Mouse (Mus musculus): ENCODE measurements around the gene Alkbh6. TPM values are rescaled to one million over a fixed set of nuclear protein-coding genes. Genes with fewer than 3 reads are reported as not detected.

Gene Alkbh6
- polyA plus RNA-seq, 1 experiment from 2014 or later = 87.4 TPM

GRCm38 (mm10) chr7:30328379-30328778, 19.9 kb downstream of the Alkbh6 start:
- Histone ChIP-seq H3K9me3 (ENCODE audit: control insufficient read depth, low read length) (no peaks in the 10 kb centered on the region), H3K4me3 (ENCODE audit: low read depth, low read length) (no peak overlapping the region), H3K36me3 (ENCODE audit: control insufficient read depth, insufficient read depth, low read length) (no peaks in the 10 kb centered on the region), H3K4me1 (ENCODE audit: control insufficient read depth, insufficient read depth, low read length) (no peaks in the 10 kb centered on the region), H3K27ac (ENCODE audit: low read depth, low read length) (no peak overlapping the region), H3K9ac (ENCODE audit: low read length) (no peak overlapping the region), H3K4me2 (ENCODE audit: low read depth) (no peak overlapping the region), H3K27me3 (ENCODE audit: control insufficient read depth, insufficient read depth, low read length) (no peaks in the 10 kb centered on the region)
- WGBS = 34% methylated on average over 10 of the region's 10 CpGs
- ATAC-seq (ENCODE audit: insufficient read depth, low FRiP score, low TSS enrichment) (no peak), DNase-seq (ENCODE audit: low spot score) (no peak)

GRCm38 (mm10) chr7:30331887-30332286, 23.4 kb downstream of the Alkbh6 start:
- peak overlapping the region; percentile 41 for H3K4me2 ChIP-seq (ENCODE audit: low read depth)
- H3K9ac ChIP-seq (ENCODE audit: low read length) = no peak overlapping the region
- DNase-seq (ENCODE audit: low spot score) (peak; percentile 86), ATAC-seq (ENCODE audit: insufficient read depth, low FRiP score, low TSS enrichment) (peak; percentile 92)
- no peaks in the 10 kb centered on the region for H3K9me3 ChIP-seq (ENCODE audit: control insufficient read depth, low read length)
- H3K4me1 ChIP-seq (ENCODE audit: control insufficient read depth, insufficient read depth, low read length) = no peaks in the 10 kb centered on the region
- no peaks in the 10 kb centered on the region for H3K27me3 ChIP-seq (ENCODE audit: control insufficient read depth, insufficient read depth, low read length)
- H3K27ac ChIP-seq (ENCODE audit: low read depth, low read length) = no peak overlapping the region
- 7% methylated on average over 13 of the region's 13 CpGs for WGBS
- no peaks in the 10 kb centered on the region for H3K36me3 ChIP-seq (ENCODE audit: control insufficient read depth, insufficient read depth, low read length)
- H3K4me3 ChIP-seq (ENCODE audit: low read depth, low read length) = peak overlapping the region; percentile 10; the same call in 1 of the 2 replicates

- H3K9ac ChIP-seq (ENCODE audit: low read length) = no peak overlapping the region; the same call in 1 of the 2 replicates
- no peaks in the 10 kb centered on the region for H3K36me3 ChIP-seq (ENCODE audit: control insufficient read depth, insufficient read depth, low read length)
- H3K4me3 ChIP-seq (ENCODE audit: low read depth, low read length) = no peak overlapping the region
- DNase-seq (ENCODE audit: low spot score) (no peak), ATAC-seq (ENCODE audit: insufficient read depth, low FRiP score, low TSS enrichment) (no peak)
- H3K9me3 ChIP-seq (ENCODE audit: control insufficient read depth, low read length) = no peaks in the 10 kb centered on the region
- H3K4me2 ChIP-seq (ENCODE audit: low read depth) = no peak overlapping the region
- no peak overlapping the region for H3K27ac ChIP-seq (ENCODE audit: low read depth, low read length)
- no peaks in the 10 kb centered on the region for H3K4me1 ChIP-seq (ENCODE audit: control insufficient read depth, insufficient read depth, low read length)
- H3K27me3 ChIP-seq (ENCODE audit: control insufficient read depth, insufficient read depth, low read length) = no peaks in the 10 kb centered on the region
- 64% methylated on average over 18 of the region's 18 CpGs for WGBS
These were observed 24.2 kb downstream of the Alkbh6 start for GRCm38 (mm10) chr7:30332622-30333259.

GRCm38 (mm10) chr7:30333436-30333835, 24.9 kb downstream of the Alkbh6 start:
- no peak overlapping the region for H3K27ac ChIP-seq (ENCODE audit: low read depth, low read length)
- no peak overlapping the region for H3K4me3 ChIP-seq (ENCODE audit: low read depth, low read length)
- WGBS = 80% methylated on average over 4 of the region's 4 CpGs
- no peaks in the 10 kb centered on the region for H3K36me3 ChIP-seq (ENCODE audit: control insufficient read depth, insufficient read depth, low read length)
- no peak for DNase-seq (ENCODE audit: low spot score)
- no peak overlapping the region for H3K4me2 ChIP-seq (ENCODE audit: low read depth)
- no peaks in the 10 kb centered on the region for H3K4me1 ChIP-seq (ENCODE audit: control insufficient read depth, insufficient read depth, low read length)
- no peak overlapping the region for H3K9ac ChIP-seq (ENCODE audit: low read length)
- no peak for ATAC-seq (ENCODE audit: insufficient read depth, low FRiP score, low TSS enrichment)
- no peaks in the 10 kb centered on the region for H3K27me3 ChIP-seq (ENCODE audit: control insufficient read depth, insufficient read depth, low read length)
- no peaks in the 10 kb centered on the region for H3K9me3 ChIP-seq (ENCODE audit: control insufficient read depth, low read length)

- Histone ChIP-seq H3K36me3 (ENCODE audit: control insufficient read depth, insufficient read depth, low read length) (no peaks in the 10 kb centered on the region), H3K27ac (ENCODE audit: low read depth, low read length) (no peak overlapping the region), H3K4me1 (ENCODE audit: control insufficient read depth, insufficient read depth, low read length) (no peaks in the 10 kb centered on the region), H3K27me3 (ENCODE audit: control insufficient read depth, insufficient read depth, low read length) (no peaks in the 10 kb centered on the region), H3K9me3 (ENCODE audit: control insufficient read depth, low read length) (no peaks in the 10 kb centered on the region), H3K9ac (ENCODE audit: low read length) (no peak overlapping the region), H3K4me2 (ENCODE audit: low read depth) (no peak overlapping the region), H3K4me3 (ENCODE audit: low read depth, low read length) (no peak overlapping the region)
- DNase-seq (ENCODE audit: low spot score) (no peak), ATAC-seq (ENCODE audit: insufficient read depth, low FRiP score, low TSS enrichment) (no peak)
- 67% methylated on average over 5 of the region's 5 CpGs for WGBS
These were observed 26.0 kb downstream of the Alkbh6 start for GRCm38 (mm10) chr7:30334563-30334962.

GRCm38 (mm10) chr7:30335688-30336087, 27.2 kb downstream of the Alkbh6 start:
- Histone ChIP-seq H3K4me3 (ENCODE audit: low read depth, low read length) (no peak overlapping the region), H3K36me3 (ENCODE audit: control insufficient read depth, insufficient read depth, low read length) (no peaks in the 10 kb centered on the region), H3K4me2 (ENCODE audit: low read depth) (no peak overlapping the region), H3K27ac (ENCODE audit: low read depth, low read length) (no peak overlapping the region), H3K9ac (ENCODE audit: low read length) (no peak overlapping the region), H3K9me3 (ENCODE audit: control insufficient read depth, low read length) (no peaks in the 10 kb centered on the region), H3K27me3 (ENCODE audit: control insufficient read depth, insufficient read depth, low read length) (no peaks in the 10 kb centered on the region), H3K4me1 (ENCODE audit: control insufficient read depth, insufficient read depth, low read length) (no peaks in the 10 kb centered on the region)
- WGBS = 80% methylated on average over 6 of the region's 6 CpGs
- DNase-seq (ENCODE audit: low spot score) = no peak
- no peak for ATAC-seq (ENCODE audit: insufficient read depth, low FRiP score, low TSS enrichment)

GRCm38 (mm10) chr7:30336384-30336783, 27.9 kb downstream of the Alkbh6 start:
- Histone ChIP-seq H3K36me3 (ENCODE audit: control insufficient read depth, insufficient read depth, low read length) (no peaks in the 10 kb centered on the region), H3K4me3 (ENCODE audit: low read depth, low read length) (no peak overlapping the region), H3K9ac (ENCODE audit: low read length) (no peak overlapping the region), H3K27ac (ENCODE audit: low read depth, low read length) (no peak overlapping the region), H3K4me2 (ENCODE audit: low read depth) (no peak overlapping the region), H3K27me3 (ENCODE audit: control insufficient read depth, insufficient read depth, low read length) (no peaks in the 10 kb centered on the region), H3K4me1 (ENCODE audit: control insufficient read depth, insufficient read depth, low read length) (no peaks in the 10 kb centered on the region), H3K9me3 (ENCODE audit: control insufficient read depth, low read length) (no peaks in the 10 kb centered on the region)
- ATAC-seq (ENCODE audit: insufficient read depth, low FRiP score, low TSS enrichment) (no peak), DNase-seq (ENCODE audit: low spot score) (peak; percentile 87)
- WGBS = 6% methylated on average over 9 of the region's 9 CpGs

- Histone ChIP-seq H3K4me3 (ENCODE audit: low read depth, low read length) (no peak overlapping the region), H3K27me3 (ENCODE audit: control insufficient read depth, insufficient read depth, low read length) (no peaks in the 10 kb centered on the region), H3K4me1 (ENCODE audit: control insufficient read depth, insufficient read depth, low read length) (no peaks in the 10 kb centered on the region), H3K9ac (ENCODE audit: low read length) (no peak overlapping the region), H3K4me2 (ENCODE audit: low read depth) (no peak overlapping the region), H3K27ac (ENCODE audit: low read depth, low read length) (no peak overlapping the region), H3K9me3 (ENCODE audit: control insufficient read depth, low read length) (no peaks in the 10 kb centered on the region), H3K36me3 (ENCODE audit: control insufficient read depth, insufficient read depth, low read length) (no peaks in the 10 kb centered on the region)
- ATAC-seq (ENCODE audit: insufficient read depth, low FRiP score, low TSS enrichment) = no peak
- no peak for DNase-seq (ENCODE audit: low spot score)
- WGBS = 75% methylated on average over 5 of the region's 5 CpGs
These were observed 31.1 kb downstream of the Alkbh6 start for GRCm38 (mm10) chr7:30339432-30340109.

Measured in neural tube, embryonic 11.5 days (tissue).